Mouse (Mus musculus): ENCODE results near the gene Vamp2.

- TF ChIP-seq GATA1 (IDR thresholded peaks at IDR 0.05; ENCODE audit: borderline replicate concordance, low read length) (no peak), CTCF (IDR thresholded peaks at IDR 0.05; ENCODE audit: low read depth, low read length) (no peak)
Observed at GRCm38 (mm10) chr11:69072234-69072633, 16.1 kb upstream of the Vamp2 start.

Measured in G1E (cell line).